Mouse (Mus musculus) small intestine, adult 2 months (tissue): ENCODE data around the gene Atg101. TPM values are rescaled to one million over a fixed set of nuclear protein-coding genes. Genes with fewer than 3 reads are reported as not detected.

Experiments used
- H3K27ac ChIP-seq: fragments of 200-500 bp; 2 replicates; pipeline ENCODE4 v1.5.1; 2012; ENCODE audit warnings: low read depth, low read length, control low read depth, inconsistent platforms; ENCODE audit not compliant: insufficient read depth
- H3K27me3 ChIP-seq: fragments of 200-500 bp; 2 replicates; pipeline ENCODE4 v1.6.1; 2012; ENCODE audit warnings: mild to moderate bottlenecking, moderate library complexity, low read length, inconsistent platforms; ENCODE audit not compliant: control insufficient read depth, insufficient read depth
- H3K36me3 ChIP-seq: fragments of 200-500 bp; 2 replicates; pipeline ENCODE4 v1.6.1; 2012; ENCODE audit warnings: mild to moderate bottlenecking, low read length, control low read depth, inconsistent platforms; ENCODE audit not compliant: control insufficient read depth, insufficient read depth
- H3K4me1 ChIP-seq: fragments of 200-500 bp; 2 replicates; pipeline ENCODE4 v1.6.1; 2012; ENCODE audit warnings: low read length, inconsistent platforms, mixed read lengths; ENCODE audit not compliant: control insufficient read depth, insufficient read depth, insufficient read length
- H3K4me3 ChIP-seq: fragments of 200-500 bp; 2 replicates; pipeline ENCODE4 v1.5.1; 2012; ENCODE audit warnings: low read depth, mild to moderate bottlenecking, control low read depth, inconsistent platforms, low read length, moderate library complexity
- CTCF ChIP-seq: fragments of 200-500 bp; IDR thresholded peaks from 2 replicates; pipeline ENCODE4 v1.5.1; 2012; ENCODE audit warnings: low read depth, mild to moderate bottlenecking, control low read depth, inconsistent platforms, low read length, moderate library complexity, mixed read lengths; ENCODE audit not compliant: insufficient replicate concordance, insufficient read length; ENCODE audit errors: extremely low read depth
- POLR2A ChIP-seq: fragments of 200-500 bp; IDR thresholded peaks from 2 replicates; pipeline ENCODE4 v1.6.1; 2012; ENCODE audit warnings: low read depth, mild to moderate bottlenecking, control low read depth, inconsistent platforms, low read length, moderate library complexity
- WGBS: fragments of 180-500 bp; shearing (Covaris S2); methylation state at CpG from one replicate; pipeline ENCODE4 v1.1.7; 2018; 5-methylcytosine and 5-hydroxymethylcytosine counted together
- polyA plus RNA-seq: library from polyadenylated mRNA; depleted of rRNA; stranded (reverse); fragments of >200 nt; gene quantifications from 2 replicates; pipeline ENCODE4 v1.2.3, GENCODE M21; 2012

The Atg101 gene
- polyA plus RNA-seq, 1 experiment, result 38.4 TPM

DNA sequence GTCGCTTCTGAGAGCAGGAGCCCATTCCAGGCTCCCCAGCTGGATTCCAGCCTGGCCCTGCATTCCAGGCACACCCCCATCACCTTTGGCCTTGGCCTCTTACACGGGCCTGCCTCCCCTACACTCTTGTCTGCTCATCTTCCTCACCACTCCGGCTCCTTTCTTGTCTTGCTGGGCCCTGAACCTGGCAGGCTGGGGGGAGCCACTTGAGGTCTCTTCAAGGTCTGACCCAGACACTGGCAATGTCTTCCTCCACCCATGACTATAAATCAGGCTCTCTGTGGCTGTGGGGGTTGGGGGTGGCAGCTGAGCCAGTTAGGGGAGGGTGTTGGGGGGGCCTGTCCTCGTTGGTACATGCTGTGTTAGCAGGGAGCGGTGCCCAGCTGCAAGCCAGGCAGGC is 5.5 kb upstream of the Atg101 start:
- no peaks in the 10 kb centered on the region for H3K27me3 ChIP-seq
- no peak overlapping the region for H3K27ac ChIP-seq
- no peak overlapping the region for H3K4me3 ChIP-seq
- 54% methylated on average over 5 of the region's 5 CpGs for WGBS
- no peaks in the 10 kb centered on the region for H3K36me3 ChIP-seq
- peaks cover 4% of the 10 kb centered on the region; the same call in 1 of the 2 replicates for H3K4me1 ChIP-seq
- TF ChIP-seq POLR2A, result no peak
- TF ChIP-seq CTCF, result no peak

DNA sequence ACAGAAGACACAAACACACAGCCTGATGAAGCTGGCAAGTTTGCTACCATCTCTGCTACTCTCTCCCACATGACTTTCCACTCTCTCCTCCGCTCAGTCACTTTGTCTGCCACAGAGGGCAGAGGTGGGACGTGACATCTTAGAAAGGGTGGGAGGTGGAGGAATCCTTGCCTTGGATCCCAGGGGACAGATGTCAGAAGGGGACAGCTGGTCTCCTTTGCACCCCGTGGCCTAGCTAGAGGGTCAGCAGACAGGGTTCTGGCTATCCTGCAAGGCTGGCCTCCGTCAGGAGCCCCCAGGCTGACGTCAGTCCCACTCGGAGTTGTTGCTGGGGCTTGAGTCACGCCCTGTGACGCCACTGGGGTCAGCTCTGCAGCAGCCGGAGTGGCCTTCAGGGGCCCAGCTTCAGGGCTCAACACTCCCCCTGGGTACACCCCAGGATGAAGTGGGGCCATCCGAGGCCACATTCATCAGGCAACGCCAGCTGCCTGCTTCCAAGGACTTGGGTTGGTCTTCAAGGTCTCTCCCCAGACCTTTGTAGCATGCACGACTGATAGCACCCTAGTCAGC is 4.6 kb upstream of the Atg101 start:
- Histone ChIP-seq H3K36me3 (no peaks in the 10 kb centered on the region), H3K4me3 (no peak overlapping the region), H3K27ac (no peak overlapping the region), H3K4me1 (peaks cover 4% of the 10 kb centered on the region; the same call in 1 of the 2 replicates), H3K27me3 (no peaks in the 10 kb centered on the region)
- no peak for TF ChIP-seq CTCF
- TF ChIP-seq POLR2A, result no peak
- 58% methylated on average over 12 of the region's 12 CpGs for WGBS

DNA sequence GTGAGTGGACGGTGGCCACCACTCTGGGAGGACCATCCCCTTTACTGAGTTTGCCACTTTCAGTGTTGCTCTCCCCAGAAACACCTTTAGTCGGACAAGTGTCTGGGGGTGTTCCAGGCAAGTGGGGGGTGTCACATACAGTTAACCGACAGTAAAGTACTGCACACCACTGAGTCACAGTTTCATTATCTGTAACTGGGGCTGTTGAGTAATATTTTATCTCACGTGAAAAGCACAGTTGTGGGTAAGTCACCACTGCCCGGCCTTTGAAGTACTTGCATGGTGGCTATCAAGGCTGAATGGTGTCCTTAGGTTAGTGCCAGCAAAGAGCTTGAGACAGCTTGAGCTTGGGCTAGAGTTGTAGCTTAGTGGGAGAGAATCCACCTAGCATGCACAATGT is 1.6 kb upstream of the Atg101 start:
- Histone ChIP-seq H3K4me3 (no peak overlapping the region), H3K4me1 (peaks cover 4% of the 10 kb centered on the region; the same call in 1 of the 2 replicates), H3K36me3 (peaks cover 7% of the 10 kb centered on the region), H3K27ac (no peak overlapping the region), H3K27me3 (no peaks in the 10 kb centered on the region)
- TF ChIP-seq CTCF (no peak), POLR2A (no peak)
- WGBS, result 53% methylated on average over 5 of the region's 5 CpGs

DNA sequence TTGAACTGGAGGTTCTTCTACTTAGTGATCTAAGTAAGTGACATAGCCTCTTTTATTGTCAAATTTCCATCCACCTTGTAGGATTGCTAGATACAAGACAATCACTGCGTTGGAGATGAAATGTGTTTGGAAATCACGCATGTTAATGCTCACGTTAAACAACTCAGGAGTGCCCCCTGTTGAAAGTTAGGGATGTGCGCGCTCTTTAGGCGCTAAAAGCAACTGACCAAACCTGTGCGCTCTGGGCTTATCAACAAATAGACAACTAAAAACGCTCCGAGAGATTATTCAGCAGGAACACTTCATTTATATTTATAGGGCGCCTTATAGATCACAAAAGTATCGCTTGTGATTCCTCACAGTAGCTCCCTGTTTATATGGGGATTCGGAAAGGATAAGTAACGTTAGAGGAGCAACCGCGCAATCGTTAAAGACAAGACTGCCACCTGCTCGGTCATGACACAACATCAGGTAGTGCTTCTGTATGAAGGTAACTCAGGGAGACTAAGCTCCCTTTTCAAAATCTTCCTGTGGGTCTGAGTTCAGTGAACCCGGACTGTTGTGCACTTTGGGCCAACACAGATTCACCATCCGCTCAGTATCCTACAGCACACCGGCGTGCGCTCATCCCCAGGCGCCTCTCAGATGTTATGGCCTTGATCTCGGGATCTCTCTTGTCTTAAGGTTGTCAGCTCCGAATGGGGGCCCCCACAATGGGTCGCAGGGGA is 725 bp upstream of the Atg101 start:
- TF ChIP-seq POLR2A, result no peak
- peak; percentile 56; the same call in 1 of the 2 replicates for TF ChIP-seq CTCF

DNA sequence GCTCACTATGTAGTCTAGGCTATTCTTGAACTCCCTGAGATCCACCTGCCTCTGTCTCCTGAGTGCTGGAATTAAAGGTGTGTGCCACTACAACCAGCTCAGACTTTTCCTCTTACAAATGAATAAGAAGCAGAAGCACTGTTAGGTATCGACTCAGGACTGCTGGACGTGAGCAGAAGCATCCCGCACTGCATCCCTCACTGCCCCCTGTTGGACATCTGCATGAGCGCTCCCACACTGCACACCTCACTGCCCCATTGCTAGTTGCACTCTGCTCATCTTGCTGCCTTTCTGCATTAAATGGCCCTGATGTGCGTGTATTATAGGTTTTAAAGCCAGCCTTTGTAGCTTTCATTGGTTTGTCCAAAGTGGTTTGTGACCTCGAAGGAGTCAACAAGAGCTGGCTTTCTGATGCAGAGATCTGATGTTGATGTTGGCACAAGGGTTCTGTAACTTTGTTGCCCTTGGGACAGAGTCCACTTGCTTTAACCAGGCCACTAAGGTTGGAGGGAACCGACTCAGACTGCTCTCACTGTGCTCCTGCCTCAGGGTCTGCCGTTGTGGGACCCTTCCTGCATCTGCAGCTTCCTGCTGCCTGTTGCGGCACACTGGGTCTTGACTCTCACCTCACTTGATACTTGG is 2.2 kb downstream of the Atg101 start:
- no peak overlapping the region for H3K4me3 ChIP-seq
- H3K27ac ChIP-seq, result no peak overlapping the region
- TF ChIP-seq CTCF (peak; percentile 44; the same call in 1 of the 2 replicates), POLR2A (no peak)

More for the DNA sequence above, 725 bp upstream of the Atg101 start:
- WGBS, result under 1% methylated on average over 26 of the region's 26 CpGs
- Histone ChIP-seq H3K4me3 (peak overlapping the region; percentile 89), H3K36me3 (peaks cover 12% of the 10 kb centered on the region), H3K4me1 (no peaks in the 10 kb centered on the region), H3K27ac (peak overlapping the region; percentile 29; the same call in 1 of the 2 replicates), H3K27me3 (no peaks in the 10 kb centered on the region)

DNA sequence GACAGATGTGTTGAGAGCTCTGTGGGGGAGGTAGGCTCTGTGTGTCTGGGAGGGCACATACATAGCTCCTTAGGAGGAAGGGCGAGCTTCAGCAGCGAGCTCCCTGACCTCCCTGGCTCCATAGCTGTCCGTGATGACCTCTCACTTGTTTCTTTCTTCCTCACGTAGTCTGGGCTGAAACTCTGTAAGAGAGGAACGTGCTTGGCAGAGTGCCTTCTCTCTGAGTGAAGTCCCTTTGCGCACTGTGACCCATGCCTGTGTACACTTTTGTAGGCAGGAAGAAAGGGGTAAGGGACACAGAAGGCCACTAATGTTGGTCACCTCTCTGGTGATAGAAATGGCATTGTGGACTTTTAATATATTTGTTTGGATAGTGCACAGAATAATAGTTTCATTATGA is 3.3 kb downstream of the Atg101 start:
- Histone ChIP-seq H3K27ac (no peak overlapping the region), H3K4me1 (no peaks in the 10 kb centered on the region), H3K36me3 (peaks cover 44% of the 10 kb centered on the region), H3K27me3 (no peaks in the 10 kb centered on the region), H3K4me3 (no peak overlapping the region)
- 82% methylated on average over 6 of the region's 6 CpGs for WGBS
- TF ChIP-seq CTCF, result no peak
- TF ChIP-seq POLR2A, result no peak

More for the DNA sequence above, 2.2 kb downstream of the Atg101 start:
- Histone ChIP-seq H3K36me3 (peaks cover 37% of the 10 kb centered on the region), H3K4me1 (no peaks in the 10 kb centered on the region), H3K27me3 (no peaks in the 10 kb centered on the region)
- WGBS, result 64% methylated on average over 9 of the region's 9 CpGs

DNA sequence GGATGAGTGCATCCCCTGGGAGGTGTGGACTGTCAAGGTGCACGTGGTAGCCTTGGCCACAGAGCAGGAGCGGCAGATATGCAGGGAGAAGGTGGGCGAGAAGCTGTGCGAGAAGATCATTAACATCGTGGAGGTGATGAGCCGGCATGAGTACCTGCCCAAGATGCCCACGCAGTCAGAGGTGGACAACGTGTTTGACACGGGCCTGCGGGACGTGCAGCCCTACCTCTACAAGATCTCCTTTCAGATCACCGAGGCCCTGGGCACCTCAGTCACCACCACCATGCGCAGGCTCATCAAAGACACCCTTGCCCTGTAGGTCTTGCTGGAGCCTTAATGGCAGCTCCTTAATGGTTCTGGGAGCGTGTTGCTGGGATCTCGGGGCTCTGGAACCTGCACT is 6.3 kb downstream of the Atg101 start:
- whole genome bisulfite sequencing, result 94% methylated on average over 15 of the region's 15 CpGs
- H3K4me1 ChIP-seq, result no peaks in the 10 kb centered on the region
- no peaks in the 10 kb centered on the region for H3K27me3 ChIP-seq
- H3K36me3 ChIP-seq, result peaks cover 44% of the 10 kb centered on the region
- no peak overlapping the region for H3K4me3 ChIP-seq
- no peak overlapping the region for H3K27ac ChIP-seq
- TF ChIP-seq POLR2A, result no peak
- no peak for TF ChIP-seq CTCF
